Mouse (Mus musculus) midbrain, postnatal 0 days (tissue): ENCODE results near the gene Lrrc8c. TPM values are rescaled to one million over a fixed set of nuclear protein-coding genes. Genes with fewer than 3 reads are reported as not detected.
"Not testable (repeated sequence)": the region's sequence is repeated elsewhere in the genome, so short reads cannot be mapped to it uniquely, and the experiment has no call there.

ENCODE experiments used
- ATAC-seq: fragments of 200-750 bp; cut with Nextera tagmentation; 2 replicates; pipeline ENCODE4 v1.8.0; 2017; ENCODE audit warnings: moderate number of reproducible peaks, mild to moderate bottlenecking, moderate TSS enrichment, moderate library complexity; ENCODE audit not compliant: low FRiP score
- DNase-seq: peaks from one replicate; pipeline ENCODE4 v3.0.0-alpha.2; 2015; ENCODE audit warnings: low spot score
- H3K27ac ChIP-seq: fragments of 300-500 bp; sonication (generic); 2 replicates; pipeline ENCODE4 v1.5.1; 2014; ENCODE audit warnings: low read depth, mild to moderate bottlenecking, low read length, mixed read lengths
- H3K27me3 ChIP-seq: fragments of 300-500 bp; sonication (generic); 2 replicates; pipeline ENCODE4 v1.6.1; 2014; ENCODE audit warnings: low read length, control low read depth, mixed read lengths; ENCODE audit not compliant: insufficient read depth
- H3K36me3 ChIP-seq: fragments of 300-500 bp; sonication (generic); 2 replicates; pipeline ENCODE4 v1.6.1; 2014; ENCODE audit warnings: low read length, control low read depth, mixed read lengths; ENCODE audit not compliant: insufficient read depth
- H3K4me1 ChIP-seq: fragments of 300-500 bp; sonication (generic); 2 replicates; pipeline ENCODE4 v1.6.1; 2014; ENCODE audit warnings: mild to moderate bottlenecking, control low read depth, antibody characterized with exemption, low read length, mixed read lengths; ENCODE audit not compliant: insufficient read depth
- H3K4me2 ChIP-seq: fragments of 300-500 bp; sonication (generic); 2 replicates; pipeline ENCODE4 v1.6.1; 2014; ENCODE audit warnings: low read depth, mild to moderate bottlenecking, low read length, mixed read lengths; ENCODE audit not compliant: poor library complexity, severe bottlenecking
- H3K4me3 ChIP-seq: fragments of 300-500 bp; sonication (generic); 2 replicates; pipeline ENCODE4 v1.5.1; 2014; ENCODE audit warnings: low read depth, mild to moderate bottlenecking, low read length, moderate library complexity
- H3K9ac ChIP-seq: fragments of 300-500 bp; sonication (generic); replicated peaks from 2 replicates; pipeline ENCODE4 v1.6.1; 2014; ENCODE audit warnings: mild to moderate bottlenecking, low read length, moderate library complexity, mixed read lengths; ENCODE audit not compliant: poor library complexity, severe bottlenecking
- H3K9me3 ChIP-seq: fragments of 300-500 bp; sonication (generic); 2 replicates; pipeline ENCODE4 v1.6.1; 2016; ENCODE audit warnings: low read length, control low read depth
- CTCF ChIP-seq: IDR thresholded peaks from 2 replicates; pipeline ENCODE4 v1.5.1; 2016; ENCODE audit warnings: antibody characterized with exemption, mild to moderate bottlenecking
- WGBS: fragments of 180-500 bp; shearing (Covaris S2); extraction: QIAGEN DNeasy Blood & Tissue Kit; methylation state at CpG from one replicate; pipeline ENCODE4 v1.1.7; 2014; 5-methylcytosine and 5-hydroxymethylcytosine counted together
- polyA plus RNA-seq: library from polyadenylated mRNA; unstranded; fragments of >200 nt; fragmentation: Nextera tagmentation; extraction: Ambion mirVana; gene quantifications from 2 replicates; pipeline ENCODE4 v1.2.1, GENCODE M21; 2015
- total RNA-seq: library from RNA; depleted of rRNA; stranded (reverse); fragments of >200 nt; gene quantifications from 2 replicates; pipeline ENCODE4 v1.2.3, GENCODE M21; 2014

The Lrrc8c gene
- total and polyA plus RNA-seq, 2 experiments from 2014 or later = 11.6 to 14.7 TPM

DNA sequence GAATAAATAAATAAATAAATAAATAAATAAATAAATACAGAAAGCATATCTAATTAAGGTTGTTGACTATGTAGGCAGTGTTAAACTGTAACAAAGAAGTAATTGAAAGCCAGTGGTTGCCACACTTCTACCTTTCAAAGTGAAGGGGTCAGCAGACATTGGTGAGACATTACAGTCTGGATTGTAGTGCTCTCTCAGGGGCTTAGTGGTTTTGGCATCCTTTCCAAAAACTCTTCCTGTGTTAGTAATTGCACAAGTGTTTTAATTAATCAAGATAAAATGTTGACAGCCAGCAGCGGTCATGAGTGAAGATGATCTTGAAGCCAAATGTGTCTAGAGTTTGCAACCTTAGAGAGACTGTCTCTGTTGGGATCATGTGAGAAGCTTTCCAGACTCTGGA lies 110.8 kb downstream of the Lrrc8c start:
- ATAC-seq = no peak
- WGBS = 95% methylated on average over 1 of the region's 1 CpGs
- H3K27ac ChIP-seq = no peak overlapping the region
- TF ChIP-seq CTCF = no peak
- no peak for DNase-seq
- no peaks in the 10 kb centered on the region for H3K36me3 ChIP-seq
- H3K9me3 ChIP-seq = no peaks in the 10 kb centered on the region
- H3K4me1 ChIP-seq = no peaks in the 10 kb centered on the region
- no peaks in the 10 kb centered on the region for H3K27me3 ChIP-seq
- H3K4me3 ChIP-seq = no peak overlapping the region
- no peak overlapping the region for H3K9ac ChIP-seq
- no peak overlapping the region for H3K4me2 ChIP-seq

DNA sequence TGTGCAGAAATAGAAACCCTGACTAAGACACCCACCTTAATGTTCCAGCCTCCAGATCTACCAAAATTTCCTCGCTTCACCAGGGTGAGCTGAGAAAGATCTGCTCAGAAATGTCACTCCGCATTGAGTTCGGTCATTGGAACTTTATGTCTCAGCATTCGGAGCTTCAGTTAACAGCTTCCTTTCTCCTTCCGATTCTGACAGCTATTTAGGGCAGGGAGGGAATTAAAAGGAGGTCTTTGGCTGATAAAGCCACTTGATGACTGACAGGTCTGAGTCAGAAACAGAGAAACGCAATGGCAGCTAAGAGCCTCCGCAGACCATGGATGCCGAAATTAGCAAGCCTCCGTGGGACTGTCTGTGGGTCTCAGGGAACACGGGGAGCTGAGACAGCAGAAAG lies 112.9 kb downstream of the Lrrc8c start:
- H3K9me3 ChIP-seq = no peaks in the 10 kb centered on the region
- no peaks in the 10 kb centered on the region for H3K36me3 ChIP-seq
- no peak overlapping the region for H3K4me3 ChIP-seq
- no peaks in the 10 kb centered on the region for H3K4me1 ChIP-seq
- no peak for TF ChIP-seq CTCF
- no peak overlapping the region for H3K27ac ChIP-seq
- ATAC-seq (no peak), DNase-seq (no peak)
- WGBS = 77% methylated on average over 10 of the region's 10 CpGs
- H3K9ac ChIP-seq = no peak overlapping the region
- H3K4me2 ChIP-seq = no peak overlapping the region
- no peaks in the 10 kb centered on the region for H3K27me3 ChIP-seq

GRCm38 (mm10) chr5:105635576-105635975 lies 116.4 kb downstream of the Lrrc8c start:
- no peak overlapping the region for H3K9ac ChIP-seq
- no peaks in the 10 kb centered on the region for H3K36me3 ChIP-seq
- H3K9me3 ChIP-seq = no peaks in the 10 kb centered on the region
- H3K4me3 ChIP-seq = no peak overlapping the region
- 84% methylated on average over 6 of the region's 6 CpGs for WGBS
- no peaks in the 10 kb centered on the region for H3K4me1 ChIP-seq
- H3K27ac ChIP-seq = no peak overlapping the region
- DNase-seq = no peak
- ATAC-seq = no peak
- no peaks in the 10 kb centered on the region for H3K27me3 ChIP-seq
- no peak overlapping the region for H3K4me2 ChIP-seq
- no peak for TF ChIP-seq CTCF

DNA sequence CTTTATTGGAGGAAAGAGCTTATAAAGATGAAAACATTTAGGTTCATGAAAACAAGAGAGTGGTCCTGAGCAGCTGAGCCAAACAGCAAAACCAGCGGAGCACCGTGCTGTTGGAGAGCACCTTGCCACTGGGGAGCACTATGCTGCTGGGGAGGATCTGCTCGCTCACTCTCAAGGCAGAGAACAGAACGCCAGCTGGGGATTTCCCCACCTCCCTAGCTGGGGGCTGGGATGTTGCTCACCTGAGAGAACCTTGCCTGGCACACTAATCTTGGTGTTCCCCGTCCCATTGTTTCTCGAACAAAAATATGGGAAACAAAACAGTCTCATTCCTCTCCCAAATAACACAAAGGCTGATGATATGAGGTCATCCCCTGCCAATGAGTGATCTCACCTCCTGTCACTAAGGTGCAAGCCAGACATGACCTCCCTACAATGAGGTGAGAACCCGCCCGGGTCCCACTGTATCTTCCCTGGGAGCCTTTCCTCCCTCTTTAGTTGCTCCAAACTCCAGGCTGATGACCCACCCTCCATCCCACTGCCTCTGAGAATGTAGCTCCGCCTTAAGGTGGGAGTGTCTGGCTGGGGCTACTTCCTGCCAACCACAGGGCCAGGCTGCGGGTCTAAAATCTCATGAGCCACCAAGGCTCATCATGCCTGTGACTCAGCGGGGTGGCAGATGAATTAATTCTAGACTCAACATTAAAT lies 117.5 kb downstream of the Lrrc8c start:
- no peaks in the 10 kb centered on the region for H3K27me3 ChIP-seq
- ATAC-seq (no peak), DNase-seq (no peak)
- no peaks in the 10 kb centered on the region for H3K36me3 ChIP-seq
- no peaks in the 10 kb centered on the region for H3K9me3 ChIP-seq
- H3K9ac ChIP-seq = no peak overlapping the region
- H3K27ac ChIP-seq = no peak overlapping the region
- WGBS = 87% methylated on average over 11 of the region's 11 CpGs
- H3K4me3 ChIP-seq = no peak overlapping the region
- no peaks in the 10 kb centered on the region for H3K4me1 ChIP-seq
- no peak overlapping the region for H3K4me2 ChIP-seq
- no peak for TF ChIP-seq CTCF

DNA sequence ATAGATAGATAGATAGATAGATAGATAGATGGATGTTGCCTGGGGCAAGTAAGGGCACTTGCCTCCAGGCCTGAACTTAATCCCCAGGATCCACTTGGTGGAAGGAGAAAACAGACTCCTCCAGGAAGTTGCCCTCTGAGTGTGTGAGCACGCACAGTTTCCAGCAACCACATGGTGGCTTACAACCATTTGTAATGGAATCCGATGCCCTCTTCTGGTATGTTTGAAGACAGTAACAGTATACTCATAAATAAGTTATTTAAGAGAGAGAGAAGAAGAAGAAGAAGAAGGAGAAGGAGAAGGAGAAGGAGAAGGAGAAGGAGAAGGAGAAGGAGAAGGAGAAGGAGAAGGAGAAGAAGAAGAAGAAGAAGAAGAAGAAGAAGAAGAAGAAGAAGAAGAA lies 119.1 kb downstream of the Lrrc8c start:
- not testable (repeated sequence) for H3K4me3 ChIP-seq, H3K36me3 ChIP-seq, DNase-seq, H3K4me2 ChIP-seq, H3K4me1 ChIP-seq, H3K9ac ChIP-seq, H3K9me3 ChIP-seq, H3K27ac ChIP-seq, H3K27me3 ChIP-seq, ATAC-seq
- 94% methylated on average over 2 of the region's 2 CpGs for WGBS

DNA sequence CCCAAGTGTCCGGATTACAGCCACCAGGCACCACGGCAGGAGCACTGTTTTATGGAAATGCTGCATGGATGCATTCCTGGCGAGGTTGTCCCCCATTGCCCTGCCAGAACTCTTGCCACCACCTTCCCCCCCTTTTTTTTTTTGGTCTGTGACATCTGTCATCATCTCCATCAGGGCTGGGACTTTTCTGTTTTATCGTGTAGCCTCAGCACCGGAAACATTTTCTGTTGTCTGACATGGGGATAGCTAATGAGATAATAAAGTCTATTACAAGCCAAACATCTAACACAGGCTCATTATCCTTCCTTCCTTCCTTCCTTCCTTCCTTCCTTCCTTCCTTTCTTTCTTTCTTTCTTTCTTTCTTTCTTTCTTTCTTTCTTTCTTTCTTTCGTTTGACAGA lies 119.7 kb downstream of the Lrrc8c start:
- H3K36me3 ChIP-seq = no peaks in the 10 kb centered on the region
- H3K9ac ChIP-seq = no peak overlapping the region
- H3K27me3 ChIP-seq = no peaks in the 10 kb centered on the region
- H3K27ac ChIP-seq = no peak overlapping the region
- no peak overlapping the region for H3K4me3 ChIP-seq
- no peak for DNase-seq
- H3K4me2 ChIP-seq = no peak overlapping the region
- H3K4me1 ChIP-seq = no peaks in the 10 kb centered on the region
- 83% methylated on average over 6 of the region's 6 CpGs for WGBS
- H3K9me3 ChIP-seq = no peaks in the 10 kb centered on the region
- no peak for TF ChIP-seq CTCF
- ATAC-seq = no peak
